14 mouse cellular contexts compared by ENCODE assay signal in genomic region chr10:53343865-53344264, GRCm38 (mm10). TPM values are rescaled to one million over a fixed set of nuclear protein-coding genes. Genes with fewer than 3 reads are reported as not detected.
DNase-seq lines count a peak whose midpoint lies in the region; ATAC-seq and TF ChIP-seq lines count a peak whose summit lies in the region.
"Had no signal": no experiment of that assay in that cellular context is flagged by ENCODE, and none has a peak within 500 bp of the region (broad histone marks: within the 10 kb centered on the region; RNA-seq: fewer than 3 reads in every experiment).

No protein-coding gene starts in this region.

- no peaks in the 10 kb centered on the region for H3K27me3 ChIP-seq in heart, embryonic 11.5 days (ENCODE audit: control insufficient read depth, insufficient read depth, low read length)
- H3K27me3 ChIP-seq in midbrain, embryonic 14.5 days (ENCODE audit: control insufficient read depth, insufficient read depth, low read length), result no peaks in the 10 kb centered on the region
- no peaks in the 10 kb centered on the region for H3K27me3 ChIP-seq in midbrain, postnatal 0 days (ENCODE audit: insufficient read depth, low read length)
- no peaks in the 10 kb centered on the region for H3K27me3 ChIP-seq in stomach, embryonic 16.5 days (ENCODE audit: control insufficient read depth, insufficient read depth, low read length)
- H3K27me3 ChIP-seq: hindbrain, embryonic 12.5 days; midbrain, embryonic 15.5 days had no signal

- H3K36me3 ChIP-seq in heart, embryonic 11.5 days (ENCODE audit: control insufficient read depth, insufficient read depth, low read length), result no peaks in the 10 kb centered on the region; the same call in 1 of the 2 replicates
- H3K36me3 ChIP-seq in midbrain, embryonic 14.5 days (ENCODE audit: control insufficient read depth, insufficient read depth, low read length), result peaks cover 5% of the 10 kb centered on the region
- no peaks in the 10 kb centered on the region for H3K36me3 ChIP-seq in midbrain, postnatal 0 days (ENCODE audit: insufficient read depth, low read length)
- H3K36me3 ChIP-seq in stomach, embryonic 16.5 days (ENCODE audit: control insufficient read depth, insufficient read depth, low read length), result no peaks in the 10 kb centered on the region
- H3K36me3 ChIP-seq: midbrain, embryonic 15.5 days had no signal

- TF ChIP-seq CTCF in midbrain, postnatal 0 days (IDR thresholded peaks at IDR 0.05), result no peak

- no peak for DNase-seq in heart, postnatal 36 days
- peak; percentile 9 for DNase-seq in midbrain, embryonic 14.5 days
- DNase-seq in midbrain, postnatal 0 days (ENCODE audit: low spot score), result no peak
- peak; percentile 31 for DNase-seq in heart, postnatal 4 days
- DNase-seq in left cerebral cortex, adult 11 months (ENCODE audit: low spot score), result no peak
- DNase-seq in thymus, postnatal 14 days, result no peak
- DNase-seq: adrenal gland, adult 8-10 months; gastrocnemius, postnatal 14 days; layer of hippocampus, adult 9-11 months had no signal

- peak overlapping the region; percentile 75 for H3K27ac ChIP-seq in heart, embryonic 11.5 days (ENCODE audit: low read depth, low read length)
- H3K27ac ChIP-seq in midbrain, embryonic 14.5 days (replicated peaks; ENCODE audit: low read depth, low read length), result no peak overlapping the region
- H3K27ac ChIP-seq in midbrain, postnatal 0 days (ENCODE audit: low read depth, low read length), result no peak overlapping the region
- no peak overlapping the region for H3K27ac ChIP-seq in stomach, embryonic 16.5 days (ENCODE audit: low read length)
- H3K27ac ChIP-seq: embryonic facial prominence, embryonic 10.5 days; hindbrain, embryonic 12.5 days; midbrain, embryonic 15.5 days had no signal

- 52% methylated on average over 10 of the region's 10 CpGs for WGBS in heart, embryonic 11.5 days (ENCODE audit: insufficient replicate concordance)
- WGBS in midbrain, embryonic 14.5 days, result 71% methylated on average over 10 of the region's 10 CpGs
- WGBS in midbrain, postnatal 0 days, result 70% methylated on average over 10 of the region's 10 CpGs
- WGBS in stomach, embryonic 16.5 days, result 57% methylated on average over 10 of the region's 10 CpGs

- no peaks in the 10 kb centered on the region for H3K4me1 ChIP-seq in heart, embryonic 11.5 days (ENCODE audit: control insufficient read depth, insufficient read depth, low read length)
- no peaks in the 10 kb centered on the region for H3K4me1 ChIP-seq in midbrain, embryonic 14.5 days (ENCODE audit: control insufficient read depth, insufficient read depth, low read length)
- no peaks in the 10 kb centered on the region for H3K4me1 ChIP-seq in midbrain, postnatal 0 days (ENCODE audit: insufficient read depth, low read length)
- peaks cover 7% of the 10 kb centered on the region for H3K4me1 ChIP-seq in stomach, embryonic 16.5 days (ENCODE audit: control insufficient read depth, insufficient read depth, low read length)
- H3K4me1 ChIP-seq: embryonic facial prominence, embryonic 10.5 days; hindbrain, embryonic 12.5 days had no signal

- H3K4me3 ChIP-seq in heart, embryonic 11.5 days (ENCODE audit: low read depth, low read length), result peak overlapping the region; percentile 14; the same call in 1 of the 2 replicates
- no peak overlapping the region for H3K4me3 ChIP-seq in midbrain, embryonic 14.5 days (replicated peaks; ENCODE audit: low read depth, low read length)
- no peak overlapping the region for H3K4me3 ChIP-seq in midbrain, postnatal 0 days (ENCODE audit: low read depth, low read length)
- H3K4me3 ChIP-seq in stomach, embryonic 16.5 days (replicated peaks; ENCODE audit: low read length), result no peak overlapping the region
- H3K4me3 ChIP-seq: embryonic facial prominence, embryonic 10.5 days; hindbrain, embryonic 12.5 days; midbrain, embryonic 15.5 days had no signal

- intact Hi-C loops in heart, postnatal 36 days (cut with DNase I), result loop anchor here (5.0 kb wide), 1 partner anchor 37 kb away; no protein-coding TSS in a partner anchor

- H3K4me2 ChIP-seq in heart, embryonic 11.5 days, result peak overlapping the region; percentile 52
- H3K4me2 ChIP-seq in midbrain, embryonic 14.5 days (ENCODE audit: low read length), result no peak overlapping the region
- H3K4me2 ChIP-seq in midbrain, postnatal 0 days (ENCODE audit: low read depth, low read length, poor library complexity, severe bottlenecking), result no peak overlapping the region
- H3K4me2 ChIP-seq in stomach, embryonic 16.5 days (ENCODE audit: low read depth, low read length), result peak overlapping the region; percentile 29; the same call in 1 of the 2 replicates
- H3K4me2 ChIP-seq: hindbrain, embryonic 12.5 days; midbrain, embryonic 15.5 days had no signal

- H3K9ac ChIP-seq in heart, embryonic 11.5 days (ENCODE audit: low read depth, low read length), result peak overlapping the region; percentile 60; the same call in 1 of the 2 replicates
- H3K9ac ChIP-seq in midbrain, embryonic 14.5 days (replicated peaks; ENCODE audit: low read length), result no peak overlapping the region
- H3K9ac ChIP-seq in midbrain, postnatal 0 days (replicated peaks; ENCODE audit: low read length, poor library complexity, severe bottlenecking), result no peak overlapping the region
- H3K9ac ChIP-seq in stomach, embryonic 16.5 days (ENCODE audit: low read length), result no peak overlapping the region
- H3K9ac ChIP-seq: hindbrain, embryonic 12.5 days; midbrain, embryonic 15.5 days had no signal

- H3K9me3 ChIP-seq in heart, embryonic 11.5 days (replicated peaks; ENCODE audit: control insufficient read depth, low read length), result no peaks in the 10 kb centered on the region
- no peaks in the 10 kb centered on the region for H3K9me3 ChIP-seq in midbrain, embryonic 14.5 days (ENCODE audit: control insufficient read depth, low read length)
- no peaks in the 10 kb centered on the region for H3K9me3 ChIP-seq in midbrain, postnatal 0 days (ENCODE audit: low read length)
- no peaks in the 10 kb centered on the region for H3K9me3 ChIP-seq in stomach, embryonic 16.5 days (replicated peaks; ENCODE audit: control insufficient read depth, low read length)
- H3K9me3 ChIP-seq: embryonic facial prominence, embryonic 10.5 days; hindbrain, embryonic 12.5 days; midbrain, embryonic 15.5 days had no signal

- ATAC-seq in heart, embryonic 11.5 days (replicated peaks; ENCODE audit: insufficient number of reproducible peaks, low FRiP score, low TSS enrichment), result no peak
- ATAC-seq in midbrain, embryonic 14.5 days (ENCODE audit: low FRiP score, low TSS enrichment), result no peak
- ATAC-seq in midbrain, postnatal 0 days (ENCODE audit: low FRiP score), result no peak
- ATAC-seq in stomach, embryonic 16.5 days (ENCODE audit: insufficient read depth, low FRiP score), result no peak
- ATAC-seq: midbrain, embryonic 15.5 days had no signal

RNA-seq across cellular contexts. Expression of gene Pln, which starts 6.4 kb away (rescaled TPM):
- 542 and 553 TPM in 2 replicates for polyA plus RNA-seq in heart, embryonic 11.5 days (2014; fragmentation: Nextera tagmentation; extraction: Ambion mirVana)
- 1,000 to 10,000 TPM; 6,022 to 6,533 TPM for total RNA-seq in heart, postnatal 36 days (2021)
- 1.1 and 1.2 TPM in 2 replicates for polyA plus RNA-seq in midbrain, embryonic 14.5 days (2014; fragmentation: Nextera tagmentation; extraction: Ambion mirVana)
- not detected in 2 replicates for total RNA-seq in midbrain, postnatal 0 days (2014; rRNA removed)
- 0.20 and 0.32 TPM in 2 replicates for polyA plus RNA-seq in midbrain, postnatal 0 days (2015; fragmentation: Nextera tagmentation; extraction: Ambion mirVana)
- total RNA-seq in heart, postnatal 4 days (2021), result 1,000 to 10,000 TPM; 3,107 to 3,542 TPM
- 8.1 and 9.8 TPM in 2 replicates for polyA plus RNA-seq in stomach, embryonic 16.5 days (2015; fragmentation: Nextera tagmentation; extraction: Ambion mirVana)

RNA-seq across cellular contexts. Expression of gene Cep85l, which starts 35.9 kb away (rescaled TPM):
- 3.5 and 5.8 TPM in 2 replicates for polyA plus RNA-seq in heart, embryonic 11.5 days (2014; fragmentation: Nextera tagmentation; extraction: Ambion mirVana)
- total RNA-seq in heart, postnatal 36 days (2021), result 10 to 100 TPM; 15.4 to 17.5 TPM
- polyA plus RNA-seq in midbrain, embryonic 14.5 days (2014; fragmentation: Nextera tagmentation; extraction: Ambion mirVana), result 8.0 and 8.3 TPM in 2 replicates
- 14.3 and 15.2 TPM in 2 replicates for total RNA-seq in midbrain, postnatal 0 days (2014; rRNA removed)
- 4.3 and 6.0 TPM in 2 replicates for polyA plus RNA-seq in midbrain, postnatal 0 days (2015; fragmentation: Nextera tagmentation; extraction: Ambion mirVana)
- 10 to 100 TPM; 21.1 to 21.5 TPM for total RNA-seq in heart, postnatal 4 days (2021)
- polyA plus RNA-seq in stomach, embryonic 16.5 days (2015; fragmentation: Nextera tagmentation; extraction: Ambion mirVana), result 2.7 and 3.1 TPM in 2 replicates

Comparison
In these comparisons a context has a peak if more than half of its experiments do, and no peak if none do; other contexts are left out.
1. DNase-seq: peak in midbrain, embryonic 14.5 days (single experiment) and heart, postnatal 4 days (single experiment); none in heart, postnatal 36 days (0 of 2), midbrain, postnatal 0 days (single experiment), left cerebral cortex, adult 11 months (single experiment) and thymus, postnatal 14 days (single experiment).
2. H3K4me2 ChIP-seq: peak in heart, embryonic 11.5 days (single experiment) and stomach, embryonic 16.5 days (single experiment); none in midbrain, embryonic 14.5 days (single experiment) and midbrain, postnatal 0 days (single experiment).
3. RNA of gene Pln, which starts 6.4 kb away (polyA plus RNA-seq): 542 to 553 TPM in heart, embryonic 11.5 days; 8.1 to 9.8 TPM in stomach, embryonic 16.5 days, 1.1 to 1.2 TPM in midbrain, embryonic 14.5 days and 0.20 to 0.32 TPM in midbrain, postnatal 0 days; every median in the first group is over 10 times any median in the second.